Mouse (Mus musculus): ENCODE data around the gene Scml2.
"Not testable (repeated sequence)": the region's sequence is repeated elsewhere in the genome, so short reads cannot be mapped to it uniquely, and the experiment has no call there.

The Scml2 gene

DNA sequence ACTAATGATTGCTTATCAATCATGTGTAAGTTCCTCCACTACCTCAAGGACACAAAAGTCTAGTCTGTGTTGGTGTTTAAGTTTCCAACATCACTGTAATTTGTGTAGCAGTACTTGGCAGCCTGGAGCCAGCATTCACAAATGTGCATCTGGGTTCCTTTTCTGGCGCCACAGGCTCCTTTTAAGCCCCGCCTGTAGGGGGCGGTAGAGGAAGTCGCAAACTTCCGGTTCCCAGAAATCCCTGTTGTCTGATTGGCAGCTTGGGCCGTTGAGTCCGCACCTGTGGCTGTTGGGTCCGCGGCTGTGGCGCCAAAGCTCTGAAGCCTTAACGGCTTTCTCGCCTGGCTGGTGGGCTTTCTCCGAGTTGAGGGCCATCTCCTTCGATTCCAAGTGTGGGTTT is at the start of gene Scml2:
Gene Scml2 (plus strand): TSS at position 301 of the 400 bp plus-strand sequence.
- DNase-seq (ENCODE audit: low spot score in 2 of 2), result not testable (repeated sequence)

DNA sequence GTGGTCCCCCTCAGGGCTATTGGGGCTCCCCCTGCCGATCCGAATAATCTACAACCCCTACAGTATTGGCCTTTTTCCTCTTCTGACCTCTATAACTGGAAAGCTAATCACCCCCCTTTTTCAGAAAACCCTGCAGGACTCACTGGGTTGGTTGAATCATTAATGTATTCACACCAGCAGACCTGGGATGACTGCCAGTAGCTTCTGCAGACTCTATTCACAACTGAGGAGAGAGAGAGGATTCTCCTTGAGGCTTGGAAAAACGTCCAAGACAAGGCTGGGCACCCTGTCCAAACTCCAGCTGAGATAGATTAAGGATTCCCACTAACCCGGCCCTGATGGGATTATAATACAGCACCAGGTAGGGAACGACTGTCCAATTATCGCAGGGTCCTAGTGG is 41.4 kb upstream of the Scml2 start:
- not testable (repeated sequence) for DNase-seq (ENCODE audit: low spot score in 2 of 2)

- DNase-seq (ENCODE audit: low spot score in 2 of 2), result peak; percentile 3 to 7
Measured at GRCm38 (mm10) chrX:161162314-161163068, 45.5 kb downstream of the Scml2 start.

DNA sequence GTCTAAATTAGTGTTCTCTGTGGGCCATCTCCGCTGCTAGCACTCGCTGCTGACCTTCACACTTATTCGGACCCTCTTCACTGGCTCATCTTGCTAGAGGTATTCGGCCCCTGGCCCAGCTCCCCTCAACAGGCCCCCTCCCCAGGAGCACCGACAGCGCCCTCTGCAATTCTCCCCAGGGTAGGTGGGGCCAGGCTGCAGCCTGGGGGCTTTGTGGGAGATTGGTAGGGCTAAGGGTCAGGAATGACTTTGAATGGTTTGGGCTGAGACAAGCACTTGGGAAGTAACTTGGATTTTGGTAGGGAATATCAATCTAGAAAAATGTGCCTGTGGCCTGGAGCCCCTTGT is 46.0 kb downstream of the Scml2 start:
- no peak for DNase-seq (ENCODE audit: low spot score in 2 of 2)

DNA sequence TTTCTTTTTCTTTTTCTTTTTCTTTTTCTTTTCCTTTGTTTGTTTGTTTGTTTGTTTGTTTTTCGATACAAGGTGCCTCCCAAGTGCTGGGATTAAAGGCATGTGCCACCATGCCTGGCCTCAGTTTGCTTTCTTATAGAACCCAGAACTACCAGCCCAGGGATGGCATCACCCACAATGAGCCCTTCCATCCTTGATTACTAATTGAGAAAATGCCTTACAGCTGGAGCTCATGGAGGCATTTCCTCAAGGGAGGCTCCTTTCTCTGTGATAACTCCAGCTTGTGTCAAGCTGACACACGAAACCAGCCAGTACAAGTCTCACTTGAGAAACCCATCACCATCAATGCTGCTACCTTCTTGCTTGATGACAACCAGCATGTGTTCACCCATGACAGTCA is 170.2 kb downstream of the Scml2 start, which contains the start of gene Gm15262:
Gene Gm15262 (plus strand): TSS at position 301 of the 400 bp plus-strand sequence.
- not testable (repeated sequence) for DNase-seq (ENCODE audit: low spot score in 2 of 2)
